Mouse (Mus musculus): ENCODE measurements at regions not wholly inside any gene's neighbourhood (a gene's known extent, or its start where the extent isn't known, plus 50 kb on each side); places are given as distances from the start of the nearest gene placed in this dataset.
A peak's percentile ranks its signal among the peaks of the same experiment; 100 is the strongest.

DNA sequence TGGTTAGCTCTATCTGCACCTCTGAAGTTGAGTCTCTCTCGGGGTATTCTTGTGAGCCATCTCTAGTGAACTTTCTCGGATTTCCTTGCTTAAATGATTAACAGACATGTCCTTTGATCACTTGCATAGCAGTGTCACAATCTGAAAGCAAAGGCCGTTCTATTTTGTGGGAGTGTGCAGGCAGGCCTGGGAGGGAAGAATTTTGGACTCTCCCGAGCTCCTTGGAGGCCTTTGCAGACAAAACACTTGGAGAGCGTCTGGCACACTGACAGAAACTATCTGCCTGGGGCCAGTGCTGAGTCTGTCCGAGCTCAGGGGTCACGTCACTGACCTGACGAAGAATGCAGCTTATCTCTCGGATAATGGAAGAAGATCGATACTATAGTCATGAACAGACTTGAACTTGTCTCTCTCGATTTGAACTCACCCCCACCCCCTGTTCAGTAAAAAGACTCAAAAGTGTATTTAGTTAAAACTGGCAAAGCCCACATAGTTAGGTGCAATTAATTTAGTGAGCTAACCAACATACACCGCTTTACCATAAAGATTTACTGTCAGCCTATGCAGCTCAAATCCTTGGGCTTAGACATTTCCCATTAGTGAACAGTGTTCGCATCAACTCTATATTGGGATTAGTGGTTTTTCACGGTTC is 92.2 kb upstream of the Zfp366 start:
- H3K36me3 ChIP-seq (ENCODE audit: control insufficient read depth, insufficient read depth, low read length): no peaks in the 10 kb centered on the region
- WGBS: 22% methylated on average over 14 of the region's 14 CpGs
- DNase-seq (peak; percentile 40), ATAC-seq (ENCODE audit: low FRiP score, low TSS enrichment) (no peak)
- H3K4me3 ChIP-seq (replicated peaks; ENCODE audit: low read depth, low read length): no peak overlapping the region
- no peaks in the 10 kb centered on the region for H3K9me3 ChIP-seq (ENCODE audit: control insufficient read depth, low read length)
- H3K27me3 ChIP-seq (ENCODE audit: control insufficient read depth, insufficient read depth, low read length): no peaks in the 10 kb centered on the region
- no peak overlapping the region for H3K4me2 ChIP-seq (ENCODE audit: low read length)
- no peak overlapping the region for H3K9ac ChIP-seq (replicated peaks; ENCODE audit: low read length)
- peaks cover 14% of the 10 kb centered on the region; the same call in 1 of the 2 replicates for H3K4me1 ChIP-seq (ENCODE audit: control insufficient read depth, insufficient read depth, low read length)
- no peak overlapping the region for H3K27ac ChIP-seq (replicated peaks; ENCODE audit: low read depth, low read length)

DNA sequence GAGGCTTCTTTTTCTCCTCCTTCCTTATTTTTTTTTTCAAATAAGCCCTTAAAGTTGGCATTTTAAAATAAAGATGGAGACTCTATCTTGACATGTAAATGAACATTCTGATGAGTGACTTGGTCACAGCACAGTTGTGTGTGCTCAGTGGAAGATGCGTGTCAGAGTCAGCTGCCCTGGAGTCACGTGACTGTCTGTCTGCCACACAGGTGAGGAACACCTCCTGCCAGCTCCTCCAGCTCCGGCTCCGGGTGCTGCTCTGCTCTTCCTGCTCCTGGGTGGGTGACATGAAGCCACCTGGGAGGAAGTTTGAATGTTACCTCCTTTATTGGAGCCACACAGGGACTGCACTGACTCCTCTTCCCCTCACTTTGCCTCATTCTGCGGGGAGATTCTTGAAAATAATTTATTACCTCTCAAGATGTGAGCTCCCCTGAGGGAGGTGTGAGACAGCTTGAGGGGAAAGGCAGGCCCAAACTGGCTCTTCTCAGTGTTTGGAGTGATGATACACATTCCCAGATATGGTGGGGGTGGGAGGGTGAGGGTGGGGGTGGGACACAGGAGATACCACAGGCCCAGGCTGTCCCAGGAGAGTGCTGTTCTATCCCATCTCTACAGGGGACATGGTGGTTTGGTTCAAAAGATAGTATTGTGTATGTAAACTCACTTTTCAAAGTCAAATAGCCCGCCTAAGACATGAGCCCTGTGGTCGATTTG is 92.9 kb upstream of the Zfp366 start:
- H3K4me1 ChIP-seq (ENCODE audit: control insufficient read depth, insufficient read depth, low read length): peaks cover 14% of the 10 kb centered on the region; the same call in 1 of the 2 replicates
- no peak overlapping the region for H3K4me3 ChIP-seq (replicated peaks; ENCODE audit: low read depth, low read length)
- H3K36me3 ChIP-seq (ENCODE audit: control insufficient read depth, insufficient read depth, low read length): no peaks in the 10 kb centered on the region
- ATAC-seq (ENCODE audit: low FRiP score, low TSS enrichment) (no peak), DNase-seq (no peak)
- 74% methylated on average over 7 of the region's 7 CpGs for WGBS
- no peak overlapping the region for H3K4me2 ChIP-seq (ENCODE audit: low read length)
- H3K27ac ChIP-seq (replicated peaks; ENCODE audit: low read depth, low read length): no peak overlapping the region
- H3K9ac ChIP-seq (replicated peaks; ENCODE audit: low read length): no peak overlapping the region
- no peaks in the 10 kb centered on the region for H3K27me3 ChIP-seq (ENCODE audit: control insufficient read depth, insufficient read depth, low read length)
- no peaks in the 10 kb centered on the region for H3K9me3 ChIP-seq (ENCODE audit: control insufficient read depth, low read length)

DNA sequence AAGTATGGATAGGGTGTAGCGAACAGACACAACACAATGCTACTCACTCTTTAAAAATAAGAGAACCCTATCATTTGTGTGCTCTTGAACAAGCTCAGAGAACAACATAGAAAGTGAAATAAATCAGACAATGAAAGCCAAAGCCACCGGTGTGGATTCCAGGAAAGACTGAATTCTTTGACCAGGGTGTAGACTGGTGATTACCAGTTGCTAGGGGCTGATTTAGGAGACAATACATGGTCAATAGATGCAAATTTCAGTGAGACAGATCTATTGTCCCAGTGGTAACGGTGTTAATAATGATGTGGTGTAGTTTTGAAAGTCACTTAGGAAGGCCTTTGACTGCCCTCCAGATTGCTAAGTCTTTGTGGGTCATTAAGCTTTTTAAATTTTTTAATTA is 94.3 kb upstream of the Zfp366 start:
- ATAC-seq (ENCODE audit: low FRiP score, low TSS enrichment) (no peak), DNase-seq (no peak)
- Histone ChIP-seq H3K4me2 (ENCODE audit: low read length) (no peak overlapping the region), H3K9me3 (ENCODE audit: control insufficient read depth, low read length) (no peaks in the 10 kb centered on the region), H3K9ac (replicated peaks; ENCODE audit: low read length) (no peak overlapping the region), H3K4me1 (ENCODE audit: control insufficient read depth, insufficient read depth, low read length) (peaks cover 14% of the 10 kb centered on the region; the same call in 1 of the 2 replicates), H3K36me3 (ENCODE audit: control insufficient read depth, insufficient read depth, low read length) (no peaks in the 10 kb centered on the region), H3K27me3 (ENCODE audit: control insufficient read depth, insufficient read depth, low read length) (no peaks in the 10 kb centered on the region), H3K27ac (replicated peaks; ENCODE audit: low read depth, low read length) (no peak overlapping the region), H3K4me3 (replicated peaks; ENCODE audit: low read depth, low read length) (no peak overlapping the region)
- WGBS: 42% methylated on average over 3 of the region's 3 CpGs

DNA sequence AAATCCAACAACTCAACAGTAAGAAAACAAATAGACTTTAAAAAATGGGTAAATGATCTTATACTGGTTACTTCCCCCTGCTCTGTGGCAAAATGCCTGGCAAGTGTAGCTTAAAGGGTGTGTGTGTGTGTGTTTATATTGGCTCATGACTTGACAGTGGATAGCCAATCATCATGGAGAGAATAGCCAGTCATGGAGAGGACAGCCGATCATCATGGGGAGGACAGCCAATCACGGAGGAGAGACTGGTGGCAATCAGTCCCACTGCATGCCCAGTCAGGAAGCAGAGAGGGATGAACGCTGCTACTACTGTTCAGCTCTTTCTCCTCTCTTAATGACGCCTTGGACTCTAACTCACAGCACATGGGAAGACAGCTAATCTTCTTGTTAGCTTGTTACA is 96.3 kb upstream of the Zfp366 start:
- H3K4me3 ChIP-seq (replicated peaks; ENCODE audit: low read depth, low read length): no peak overlapping the region
- H3K9ac ChIP-seq (replicated peaks; ENCODE audit: low read length): no peak overlapping the region
- no peaks in the 10 kb centered on the region for H3K36me3 ChIP-seq (ENCODE audit: control insufficient read depth, insufficient read depth, low read length)
- H3K4me1 ChIP-seq (ENCODE audit: control insufficient read depth, insufficient read depth, low read length): peaks cover 14% of the 10 kb centered on the region; the same call in 1 of the 2 replicates
- no peak overlapping the region for H3K27ac ChIP-seq (replicated peaks; ENCODE audit: low read depth, low read length)
- no peak for ATAC-seq (ENCODE audit: low FRiP score, low TSS enrichment)
- WGBS: 78% methylated on average over 4 of the region's 4 CpGs
- no peaks in the 10 kb centered on the region for H3K27me3 ChIP-seq (ENCODE audit: control insufficient read depth, insufficient read depth, low read length)
- no peaks in the 10 kb centered on the region for H3K9me3 ChIP-seq (ENCODE audit: control insufficient read depth, low read length)
- no peak overlapping the region for H3K4me2 ChIP-seq (ENCODE audit: low read length)
- DNase-seq: no peak

DNA sequence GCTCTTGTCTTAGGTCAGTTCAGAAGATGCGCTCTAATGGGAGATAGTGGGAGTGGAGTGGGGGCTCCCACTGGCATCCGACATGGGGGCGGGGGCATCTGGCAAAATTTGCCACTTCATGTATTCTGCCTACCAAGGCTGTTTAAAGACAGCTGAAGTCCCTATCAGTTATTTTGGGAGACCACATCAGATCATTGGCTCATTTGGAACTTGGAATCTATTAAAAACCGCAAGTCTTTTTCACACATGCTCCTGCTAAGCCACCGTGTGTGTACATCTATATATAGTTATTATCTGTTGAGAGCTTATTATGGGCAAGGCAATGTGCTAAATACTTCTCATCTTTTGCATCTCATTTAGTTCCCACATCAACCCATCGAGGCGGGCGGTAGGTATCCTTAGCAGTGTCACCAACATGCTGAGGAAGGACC is 95.0 kb upstream of the 1700024P04Rik start:
- H3K4me1 ChIP-seq (ENCODE audit: control insufficient read depth, insufficient read depth, low read length): no peaks in the 10 kb centered on the region
- WGBS: 96% methylated on average over 8 of the region's 8 CpGs
- H3K27ac ChIP-seq (replicated peaks; ENCODE audit: low read depth, low read length): no peak overlapping the region
- no peak overlapping the region for H3K4me3 ChIP-seq (replicated peaks; ENCODE audit: low read depth, low read length)
- no peaks in the 10 kb centered on the region for H3K36me3 ChIP-seq (ENCODE audit: control insufficient read depth, insufficient read depth, low read length)
- DNase-seq (no peak), ATAC-seq (ENCODE audit: low FRiP score, low TSS enrichment) (no peak)
- H3K27me3 ChIP-seq (ENCODE audit: control insufficient read depth, insufficient read depth, low read length): no peaks in the 10 kb centered on the region
- no peak overlapping the region for H3K4me2 ChIP-seq (ENCODE audit: low read length)
- no peak overlapping the region for H3K9ac ChIP-seq (replicated peaks; ENCODE audit: low read length)
- H3K9me3 ChIP-seq (ENCODE audit: control insufficient read depth, low read length): no peaks in the 10 kb centered on the region

DNA sequence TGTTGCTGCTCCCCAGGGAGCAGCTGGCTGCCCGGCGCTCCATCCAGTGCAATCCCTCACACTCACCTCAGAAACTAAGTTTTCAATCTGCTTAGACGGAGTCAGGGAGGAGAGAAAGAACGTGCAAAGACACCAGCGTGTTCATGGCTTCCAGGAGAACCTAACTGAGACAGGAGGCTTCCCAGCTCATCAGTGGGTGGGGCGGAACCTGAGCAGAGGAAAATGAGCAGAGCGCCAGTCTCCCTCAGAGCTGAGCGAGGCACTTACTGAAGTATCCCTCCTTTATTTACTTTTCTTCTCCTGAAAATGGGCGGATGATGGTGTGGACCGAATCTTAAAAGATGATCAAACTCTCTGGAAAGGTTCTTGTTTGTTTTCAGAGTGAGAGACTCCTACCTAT is 94.3 kb upstream of the 1700024P04Rik start:
- H3K9me3 ChIP-seq (ENCODE audit: control insufficient read depth, low read length): no peaks in the 10 kb centered on the region
- no peak for ATAC-seq (ENCODE audit: low FRiP score, low TSS enrichment)
- H3K4me2 ChIP-seq (ENCODE audit: low read length): no peak overlapping the region
- H3K36me3 ChIP-seq (ENCODE audit: control insufficient read depth, insufficient read depth, low read length): no peaks in the 10 kb centered on the region
- no peak for DNase-seq
- H3K27me3 ChIP-seq (ENCODE audit: control insufficient read depth, insufficient read depth, low read length): no peaks in the 10 kb centered on the region
- H3K4me3 ChIP-seq (replicated peaks; ENCODE audit: low read depth, low read length): no peak overlapping the region
- no peak overlapping the region for H3K9ac ChIP-seq (replicated peaks; ENCODE audit: low read length)
- WGBS: 89% methylated on average over 10 of the region's 10 CpGs
- no peak overlapping the region for H3K27ac ChIP-seq (replicated peaks; ENCODE audit: low read depth, low read length)
- no peaks in the 10 kb centered on the region for H3K4me1 ChIP-seq (ENCODE audit: control insufficient read depth, insufficient read depth, low read length)

DNA sequence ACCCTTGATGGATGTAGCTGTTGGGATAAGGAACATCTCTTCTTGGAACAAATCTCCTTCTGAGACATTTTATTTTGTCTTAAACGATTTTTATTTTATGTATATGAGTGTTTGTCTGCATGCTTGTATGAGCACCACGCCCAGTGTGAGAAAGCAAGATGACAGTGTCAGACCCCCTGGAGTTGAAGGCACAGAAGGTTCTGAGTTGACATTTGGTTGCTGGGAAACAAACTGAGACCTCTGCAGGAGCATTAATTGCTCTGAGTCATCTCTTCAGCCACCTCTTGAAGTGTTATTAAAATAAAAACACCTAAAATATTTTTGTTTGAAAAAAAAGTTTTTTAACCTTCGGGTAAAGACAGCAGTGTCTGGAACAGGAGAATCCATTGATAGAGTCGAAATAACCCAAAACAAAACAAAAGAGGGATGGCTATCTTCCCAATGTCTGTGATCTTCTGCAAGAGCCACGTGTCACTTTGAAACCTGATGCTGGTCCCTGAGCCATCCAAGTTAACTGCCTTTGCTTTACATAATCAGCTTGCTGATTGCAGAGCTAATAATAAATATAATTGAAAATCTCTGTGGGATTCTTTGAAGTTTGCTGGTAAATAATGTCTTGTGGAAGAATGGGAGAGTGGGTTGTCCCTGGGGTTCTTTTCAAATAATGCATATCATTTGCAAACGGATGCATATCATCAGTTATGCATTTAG is 92.8 kb upstream of the 1700024P04Rik start:
- H3K4me2 ChIP-seq (ENCODE audit: low read length): no peak overlapping the region
- no peaks in the 10 kb centered on the region for H3K27me3 ChIP-seq (ENCODE audit: control insufficient read depth, insufficient read depth, low read length)
- ATAC-seq (ENCODE audit: low FRiP score, low TSS enrichment): no peak
- no peak overlapping the region for H3K9ac ChIP-seq (replicated peaks; ENCODE audit: low read length)
- H3K9me3 ChIP-seq (ENCODE audit: control insufficient read depth, low read length): no peaks in the 10 kb centered on the region
- no peak overlapping the region for H3K4me3 ChIP-seq (replicated peaks; ENCODE audit: low read depth, low read length)
- 0 out of 2 replicates have a peak, but pooled peaks cover 3% of the 10 kb centered on the region for H3K4me1 ChIP-seq (ENCODE audit: control insufficient read depth, insufficient read depth, low read length)
- H3K27ac ChIP-seq (replicated peaks; ENCODE audit: low read depth, low read length): no peak overlapping the region
- no peaks in the 10 kb centered on the region for H3K36me3 ChIP-seq (ENCODE audit: control insufficient read depth, insufficient read depth, low read length)
- WGBS: 65% methylated on average over 6 of the region's 6 CpGs
- DNase-seq: no peak

DNA sequence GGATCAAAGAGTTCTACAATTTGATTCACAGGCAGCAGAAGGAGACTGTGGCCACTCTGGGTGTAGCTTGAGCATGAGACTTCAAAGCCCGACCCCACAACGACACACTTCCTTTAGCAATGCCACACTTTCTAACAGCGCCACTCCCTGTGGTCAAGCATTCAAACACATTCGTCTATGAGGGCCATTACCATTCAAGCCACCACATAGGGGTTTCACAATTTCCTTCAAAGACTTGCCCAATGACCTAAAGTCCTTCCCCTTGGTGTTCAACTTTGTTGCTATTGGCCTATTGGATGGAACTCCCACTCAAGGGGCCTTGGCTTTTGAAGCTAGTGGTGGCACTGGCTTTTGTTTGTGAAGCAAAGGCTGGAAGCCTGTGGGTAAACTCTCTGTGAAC is 91.1 kb upstream of the 1700024P04Rik start:
- Histone ChIP-seq H3K4me1 (ENCODE audit: control insufficient read depth, insufficient read depth, low read length) (0 out of 2 replicates have a peak, but pooled peaks cover 3% of the 10 kb centered on the region), H3K4me3 (replicated peaks; ENCODE audit: low read depth, low read length) (no peak overlapping the region), H3K9me3 (ENCODE audit: control insufficient read depth, low read length) (no peaks in the 10 kb centered on the region), H3K27me3 (ENCODE audit: control insufficient read depth, insufficient read depth, low read length) (no peaks in the 10 kb centered on the region), H3K4me2 (ENCODE audit: low read length) (no peak overlapping the region), H3K9ac (replicated peaks; ENCODE audit: low read length) (no peak overlapping the region), H3K27ac (replicated peaks; ENCODE audit: low read depth, low read length) (no peak overlapping the region), H3K36me3 (ENCODE audit: control insufficient read depth, insufficient read depth, low read length) (no peaks in the 10 kb centered on the region)
- WGBS: 86% methylated on average over 4 of the region's 4 CpGs
- DNase-seq: no peak
- ATAC-seq (ENCODE audit: low FRiP score, low TSS enrichment): no peak
